Mouse (Mus musculus): Measurements from ENCODE around the gene Scimp. TPM values are rescaled to one million over a fixed set of nuclear protein-coding genes. Genes with fewer than 3 reads are reported as not detected.

Scimp gene
- total RNA-seq, 1 experiment: not detected

- peaks cover 0 to 3% of the 10 kb centered on the region in 2 experiments; a peak in 1 of 4 replicates for H3K4me1 ChIP-seq (ENCODE audit: control insufficient read depth in 2 of 2, insufficient read depth in 2 of 2, low read length in 2 of 2, poor library complexity in 1 of 2)
- in situ Hi-C loops (cut with MboI; ENCODE audit: low sequenced_read_pairs in 2 of 2, unreplicated experiment in 2 of 2): no loop called here
- no peak overlapping the region for H3K9ac ChIP-seq (ENCODE audit: insufficient read depth, low read depth, low read length, poor library complexity, severe bottlenecking)
- H3K27ac ChIP-seq (ENCODE audit: insufficient read depth, low read depth, low read length, poor library complexity, severe bottlenecking): no peak overlapping the region
- no peak for DNase-seq (ENCODE audit: low read depth, low spot score)
- no peaks in the 10 kb centered on the region for H3K9me3 ChIP-seq (ENCODE audit: control insufficient read depth, insufficient read depth, low read depth, low read length)
- no peak for TF ChIP-seq HCFC1 (IDR thresholded peaks at IDR 0.05; ENCODE audit: borderline replicate concordance, insufficient read depth, low read length)
- TF ChIP-seq ZC3H11A (IDR thresholded peaks at IDR 0.05; ENCODE audit: borderline replicate concordance, low read depth, low read length): no peak
- no peak for TF ChIP-seq CHD2 (IDR thresholded peaks at IDR 0.05; ENCODE audit: low read depth, low read length)
- no peak for TF ChIP-seq MAFK (IDR thresholded peaks at IDR 0.05; ENCODE audit: insufficient read depth, low read depth, low read length)
- TF ChIP-seq ZNF384 (IDR thresholded peaks at IDR 0.05; ENCODE audit: low read depth, low read length): no peak
- H3K36me3 ChIP-seq (ENCODE audit: control insufficient read depth, insufficient read depth, low read length, poor library complexity, severe bottlenecking): no peaks in the 10 kb centered on the region
- H3K4me3 ChIP-seq (ENCODE audit: insufficient read depth in 1 of 2, low read depth in 1 of 2, low read length in 2 of 2, poor library complexity in 1 of 2, severe bottlenecking in 1 of 2): no peak overlapping the region
These were observed 10.1 kb downstream of the Scimp start for GRCm38 (mm10) chr11:70802208-70802864.

GRCm38 (mm10) chr11:70792409-70792808, 20.0 kb downstream of the Scimp start:
- Histone ChIP-seq H3K9me3 (ENCODE audit: control insufficient read depth, insufficient read depth, low read depth, low read length) (no peaks in the 10 kb centered on the region), H3K27ac (ENCODE audit: insufficient read depth, low read depth, low read length, poor library complexity, severe bottlenecking) (no peak overlapping the region), H3K9ac (ENCODE audit: insufficient read depth, low read depth, low read length, poor library complexity, severe bottlenecking) (no peak overlapping the region), H3K4me1 (ENCODE audit: control insufficient read depth in 2 of 2, insufficient read depth in 2 of 2, low read length in 2 of 2, poor library complexity in 1 of 2) (no peaks in the 10 kb centered on the region; a peak in 1 of 4 replicates), H3K36me3 (ENCODE audit: control insufficient read depth, insufficient read depth, low read length, poor library complexity, severe bottlenecking) (no peaks in the 10 kb centered on the region), H3K4me3 (ENCODE audit: insufficient read depth in 1 of 2, low read depth in 1 of 2, low read length in 2 of 2, poor library complexity in 1 of 2, severe bottlenecking in 1 of 2) (no peak overlapping the region)
- TF ChIP-seq CHD2 (IDR thresholded peaks at IDR 0.05; ENCODE audit: low read depth, low read length) (no peak), MAFK (IDR thresholded peaks at IDR 0.05; ENCODE audit: insufficient read depth, low read depth, low read length) (no peak), HCFC1 (IDR thresholded peaks at IDR 0.05; ENCODE audit: borderline replicate concordance, insufficient read depth, low read length) (no peak), ZNF384 (IDR thresholded peaks at IDR 0.05; ENCODE audit: low read depth, low read length) (no peak), ZC3H11A (IDR thresholded peaks at IDR 0.05; ENCODE audit: borderline replicate concordance, low read depth, low read length) (no peak)
- no peak for DNase-seq (ENCODE audit: low read depth, low spot score)
- in situ Hi-C loops (cut with MboI; ENCODE audit: low sequenced_read_pairs in 2 of 2, unreplicated experiment in 2 of 2): no loop called here

- H3K9ac ChIP-seq (ENCODE audit: insufficient read depth, low read depth, low read length, poor library complexity, severe bottlenecking): no peak overlapping the region
- in situ Hi-C loops (cut with MboI; ENCODE audit: low sequenced_read_pairs in 2 of 2, unreplicated experiment in 2 of 2): no loop called here
- H3K36me3 ChIP-seq (ENCODE audit: control insufficient read depth, insufficient read depth, low read length, poor library complexity, severe bottlenecking): no peaks in the 10 kb centered on the region
- no peaks in the 10 kb centered on the region; a peak in 1 of 4 replicates for H3K4me1 ChIP-seq (ENCODE audit: control insufficient read depth in 2 of 2, insufficient read depth in 2 of 2, low read length in 2 of 2, poor library complexity in 1 of 2)
- DNase-seq (ENCODE audit: low read depth, low spot score): no peak
- H3K9me3 ChIP-seq (ENCODE audit: control insufficient read depth, insufficient read depth, low read depth, low read length): no peaks in the 10 kb centered on the region
- H3K4me3 ChIP-seq (ENCODE audit: insufficient read depth in 1 of 2, low read depth in 1 of 2, low read length in 2 of 2, poor library complexity in 1 of 2, severe bottlenecking in 1 of 2): no peak overlapping the region
- no peak for TF ChIP-seq ZNF384 (IDR thresholded peaks at IDR 0.05; ENCODE audit: low read depth, low read length)
- TF ChIP-seq CHD2 (IDR thresholded peaks at IDR 0.05; ENCODE audit: low read depth, low read length): no peak
- no peak overlapping the region for H3K27ac ChIP-seq (ENCODE audit: insufficient read depth, low read depth, low read length, poor library complexity, severe bottlenecking)
These were observed 20.7 kb downstream of the Scimp start for GRCm38 (mm10) chr11:70791676-70792075.

GRCm38 (mm10) chr11:70790874-70791551, 21.4 kb downstream of the Scimp start:
- in situ Hi-C loops (cut with MboI; ENCODE audit: low sequenced_read_pairs in 2 of 2, unreplicated experiment in 2 of 2): no loop called here
- TF ChIP-seq CHD2 (IDR thresholded peaks at IDR 0.05; ENCODE audit: low read depth, low read length): no peak
- no peak for TF ChIP-seq HCFC1 (IDR thresholded peaks at IDR 0.05; ENCODE audit: borderline replicate concordance, insufficient read depth, low read length)
- no peak for TF ChIP-seq ZNF384 (IDR thresholded peaks at IDR 0.05; ENCODE audit: low read depth, low read length)
- TF ChIP-seq ZC3H11A (IDR thresholded peaks at IDR 0.05; ENCODE audit: borderline replicate concordance, low read depth, low read length): no peak
- no peak for TF ChIP-seq MAFK (IDR thresholded peaks at IDR 0.05; ENCODE audit: insufficient read depth, low read depth, low read length)
- DNase-seq (ENCODE audit: low read depth, low spot score): no peak

More at GRCm38 (mm10) chr11:70790874-70791551, 21.4 kb downstream of the Scimp start:
- no peak overlapping the region for H3K27ac ChIP-seq (ENCODE audit: insufficient read depth, low read depth, low read length, poor library complexity, severe bottlenecking)
- H3K9ac ChIP-seq (ENCODE audit: insufficient read depth, low read depth, low read length, poor library complexity, severe bottlenecking): no peak overlapping the region
- no peaks in the 10 kb centered on the region; a peak in 1 of 4 replicates for H3K4me1 ChIP-seq (ENCODE audit: control insufficient read depth in 2 of 2, insufficient read depth in 2 of 2, low read length in 2 of 2, poor library complexity in 1 of 2)
- H3K9me3 ChIP-seq (ENCODE audit: control insufficient read depth, insufficient read depth, low read depth, low read length): no peaks in the 10 kb centered on the region
- H3K4me3 ChIP-seq (ENCODE audit: insufficient read depth in 1 of 2, low read depth in 1 of 2, low read length in 2 of 2, poor library complexity in 1 of 2, severe bottlenecking in 1 of 2): no peak overlapping the region
- H3K36me3 ChIP-seq (ENCODE audit: control insufficient read depth, insufficient read depth, low read length, poor library complexity, severe bottlenecking): no peaks in the 10 kb centered on the region
